Mouse (Mus musculus) olfactory bulb, adult 2 months (tissue): ENCODE measurements around the gene Nsmce4a. TPM values are rescaled to one million over a fixed set of nuclear protein-coding genes. Genes with fewer than 3 reads are reported as not detected.

ENCODE experiments used
- H3K27ac ChIP-seq: fragments of 200-500 bp; 2 replicates; pipeline ENCODE4 v1.5.1; 2012; ENCODE audit warnings: low read depth, low read length; ENCODE audit not compliant: insufficient read depth
- H3K4me1 ChIP-seq: fragments of 200-500 bp; 2 replicates; pipeline ENCODE4 v1.6.1; 2012; ENCODE audit warnings: low read length; ENCODE audit not compliant: control insufficient read depth, insufficient read depth
- H3K4me3 ChIP-seq: fragments of 200-500 bp; 2 replicates; pipeline ENCODE4 v1.5.1; 2012; ENCODE audit warnings: mild to moderate bottlenecking, low read depth, low read length, moderate library complexity; ENCODE audit not compliant: insufficient read depth
- CTCF ChIP-seq: fragments of 200-500 bp; IDR thresholded peaks from 2 replicates; pipeline ENCODE4 v1.5.1; 2012; ENCODE audit warnings: low read depth, mild to moderate bottlenecking, low read length, moderate library complexity; ENCODE audit not compliant: insufficient read depth
- POLR2A ChIP-seq: fragments of 200-500 bp; IDR thresholded peaks from 2 replicates; pipeline ENCODE4 v1.6.1; 2012; ENCODE audit warnings: mild to moderate bottlenecking, low read depth, low read length, moderate library complexity; ENCODE audit not compliant: insufficient read depth
- WGBS: fragments of 180-500 bp; shearing (Covaris S2); methylation state at CpG from one replicate; pipeline ENCODE4 v1.1.7; 2018; 5-methylcytosine and 5-hydroxymethylcytosine counted together
- polyA plus RNA-seq: library from polyadenylated mRNA; stranded (reverse); fragments of >200 nt; gene quantifications from 2 replicates; pipeline ENCODE4 v1.2.4, GENCODE M21; 2012; ENCODE audit warnings: low replicate concordance; ENCODE audit not compliant: missing spikeins, insufficient read depth, insufficient read length

The Nsmce4a gene
- polyA plus RNA-seq, 1 experiment, result not detected

- Histone ChIP-seq H3K27ac (no peak overlapping the region), H3K4me1 (no peaks in the 10 kb centered on the region), H3K4me3 (no peak overlapping the region)
- WGBS, result 88% methylated on average over 8 of the region's 8 CpGs
- TF ChIP-seq CTCF (no peak), POLR2A (no peak)
Measured at GRCm38 (mm10) chr7:130523451-130523850, 49.5 kb downstream of the Nsmce4a start.

- WGBS, result 91% methylated on average over 14 of the region's 14 CpGs
- no peaks in the 10 kb centered on the region for H3K4me1 ChIP-seq
- H3K4me3 ChIP-seq, result no peak overlapping the region
- no peak overlapping the region for H3K27ac ChIP-seq
- TF ChIP-seq POLR2A (no peak), CTCF (no peak)
Measured at GRCm38 (mm10) chr7:130520812-130521422, 52.0 kb downstream of the Nsmce4a start.

GRCm38 (mm10) chr7:130520049-130520425 lies 52.9 kb downstream of the Nsmce4a start, which contains the start of gene Ate1:
TSS of gene Ate1 (minus strand) at chr7:130520369.
- TF ChIP-seq POLR2A, result no peak
- no peak for TF ChIP-seq CTCF
- peaks cover 2% of the 10 kb centered on the region; the same call in 1 of the 2 replicates for H3K4me1 ChIP-seq

GRCm38 (mm10) chr7:130519096-130520048 lies 53.5 kb downstream of the Nsmce4a start:
- under 1% methylated on average over 90 of the region's 90 CpGs for WGBS
- peak overlapping the region; percentile 89 for H3K27ac ChIP-seq
- peak overlapping the region; percentile 72 for H3K4me3 ChIP-seq
- no peak for TF ChIP-seq CTCF
- peak; percentile 71 for TF ChIP-seq POLR2A
- peaks cover 2% of the 10 kb centered on the region; the same call in 1 of the 2 replicates for H3K4me1 ChIP-seq

More at GRCm38 (mm10) chr7:130520049-130520425, 52.9 kb downstream of the Nsmce4a start, which contains the start of gene Ate1:
- Histone ChIP-seq H3K27ac (peak within 1 kb of the TSS; percentile 89), H3K4me3 (peak within 1 kb of the TSS; percentile 72)
- 11% methylated on average over 20 of the region's 20 CpGs for WGBS

- Histone ChIP-seq H3K4me3 (peak overlapping the region; percentile 72), H3K27ac (peak overlapping the region; percentile 83; the same call in 1 of the 2 replicates), H3K4me1 (peaks cover 2% of the 10 kb centered on the region; the same call in 1 of the 2 replicates)
- TF ChIP-seq POLR2A, result no peak
- TF ChIP-seq CTCF, result no peak
- 16% methylated on average over 26 of the region's 26 CpGs for WGBS
Measured at GRCm38 (mm10) chr7:130518213-130519095, 54.5 kb downstream of the Nsmce4a start.

- TF ChIP-seq CTCF, result no peak
- no peak for TF ChIP-seq POLR2A
- H3K4me1 ChIP-seq, result peaks cover 2% of the 10 kb centered on the region; the same call in 1 of the 2 replicates
- 78% methylated on average over 5 of the region's 5 CpGs for WGBS
- no peak overlapping the region for H3K27ac ChIP-seq
- no peak overlapping the region for H3K4me3 ChIP-seq
Measured at GRCm38 (mm10) chr7:130510243-130510642, 62.7 kb downstream of the Nsmce4a start.

GRCm38 (mm10) chr7:130503006-130503405 lies 69.9 kb downstream of the Nsmce4a start:
- no peaks in the 10 kb centered on the region for H3K4me1 ChIP-seq
- H3K4me3 ChIP-seq, result no peak overlapping the region
- TF ChIP-seq POLR2A, result no peak
- TF ChIP-seq CTCF, result no peak
- no peak overlapping the region for H3K27ac ChIP-seq
- 97% methylated on average over 5 of the region's 5 CpGs for WGBS

- Histone ChIP-seq H3K27ac (no peak overlapping the region), H3K4me1 (no peaks in the 10 kb centered on the region), H3K4me3 (no peak overlapping the region)
- WGBS, result 26% methylated on average over 1 of the region's 1 CpGs
- TF ChIP-seq POLR2A (no peak), CTCF (no peak)
Measured at GRCm38 (mm10) chr7:130501499-130501898, 71.4 kb downstream of the Nsmce4a start.
